Mouse (Mus musculus) liver, adult 2 months (tissue): ENCODE data around the gene Tmem239.

Experiments
- CTCF ChIP-seq: fragments of 200-500 bp; IDR thresholded peaks from 2 replicates; pipeline ENCODE4 v1.5.1; 2011; ENCODE audit warnings: low read depth, low read length, control low read depth
- POLR2A ChIP-seq: fragments of 200-500 bp; IDR thresholded peaks from 2 replicates; pipeline ENCODE4 v1.6.1; 2011; ENCODE audit warnings: low read length, control low read depth; ENCODE audit not compliant: insufficient read depth; ENCODE audit errors: extremely low read depth

GRCm38 (mm10) chr2:130383895-130384294, 22.4 kb upstream of the Tmem239 start:
- TF ChIP-seq CTCF (no peak), POLR2A (no peak)
